Mouse (Mus musculus): ENCODE data around the gene Rab27a. TPM values are rescaled to one million over a fixed set of nuclear protein-coding genes. Genes with fewer than 3 reads are reported as not detected.
A peak's percentile ranks its signal among the peaks of the same experiment; 100 is the strongest.
"Not testable (repeated sequence)": the region's sequence is repeated elsewhere in the genome, so short reads cannot be mapped to it uniquely, and the experiment has no call there.

The Rab27a gene
- total RNA-seq, 1 experiment from 2014 or later: 85.9 TPM

GRCm38 (mm10) chr9:73112919-73113906, 68.6 kb downstream of the Rab27a start, which contains the start of gene Rsl24d1:
TSS of gene Rsl24d1 (plus strand) at chr9:73113426.
- peak; percentile 94 to 98 for ATAC-seq (replicated peaks in 1 of 2; ENCODE audit: insufficient read depth in 1 of 2, low FRiP score in 2 of 2, low TSS enrichment in 1 of 2, low read depth in 1 of 2, poor library complexity in 2 of 2, severe bottlenecking in 2 of 2)

GRCm38 (mm10) chr9:73116704-73117103, 72.0 kb downstream of the Rab27a start:
- ATAC-seq (replicated peaks in 1 of 2; ENCODE audit: insufficient read depth in 1 of 2, low FRiP score in 2 of 2, low TSS enrichment in 1 of 2, low read depth in 1 of 2, poor library complexity in 2 of 2, severe bottlenecking in 2 of 2): not testable (repeated sequence)

- ATAC-seq (replicated peaks in 1 of 2; ENCODE audit: insufficient read depth in 1 of 2, low FRiP score in 2 of 2, low TSS enrichment in 1 of 2, low read depth in 1 of 2, poor library complexity in 2 of 2, severe bottlenecking in 2 of 2): no peak
Observed at GRCm38 (mm10) chr9:73118012-73118411, 73.4 kb downstream of the Rab27a start.

GRCm38 (mm10) chr9:73121735-73122134, 77.1 kb downstream of the Rab27a start:
- peak; percentile 71 for ATAC-seq (replicated peaks in 1 of 2; ENCODE audit: insufficient read depth in 1 of 2, low FRiP score in 2 of 2, low TSS enrichment in 1 of 2, low read depth in 1 of 2, poor library complexity in 2 of 2, severe bottlenecking in 2 of 2)

- peak in 1 of 2 experiments; percentile 16; a peak in 1 of 4 replicates for ATAC-seq (replicated peaks in 1 of 2; ENCODE audit: insufficient read depth in 1 of 2, low FRiP score in 2 of 2, low TSS enrichment in 1 of 2, low read depth in 1 of 2, poor library complexity in 2 of 2, severe bottlenecking in 2 of 2)
Observed at GRCm38 (mm10) chr9:73125043-73125570, 80.5 kb downstream of the Rab27a start.

GRCm38 (mm10) chr9:73127457-73127856, 82.8 kb downstream of the Rab27a start:
- ATAC-seq (replicated peaks in 1 of 2; ENCODE audit: insufficient read depth in 1 of 2, low FRiP score in 2 of 2, low TSS enrichment in 1 of 2, low read depth in 1 of 2, poor library complexity in 2 of 2, severe bottlenecking in 2 of 2): peak; percentile 68 to 80

- ATAC-seq (replicated peaks in 1 of 2; ENCODE audit: insufficient read depth in 1 of 2, low FRiP score in 2 of 2, low TSS enrichment in 1 of 2, low read depth in 1 of 2, poor library complexity in 2 of 2, severe bottlenecking in 2 of 2): no peak
Observed at GRCm38 (mm10) chr9:73129875-73130274, 85.2 kb downstream of the Rab27a start.

GRCm38 (mm10) chr9:73130529-73130928, 85.9 kb downstream of the Rab27a start:
- ATAC-seq (replicated peaks in 1 of 2; ENCODE audit: insufficient read depth in 1 of 2, low FRiP score in 2 of 2, low TSS enrichment in 1 of 2, low read depth in 1 of 2, poor library complexity in 2 of 2, severe bottlenecking in 2 of 2): no peak

- no peak for ATAC-seq (replicated peaks in 1 of 2; ENCODE audit: insufficient read depth in 1 of 2, low FRiP score in 2 of 2, low TSS enrichment in 1 of 2, low read depth in 1 of 2, poor library complexity in 2 of 2, severe bottlenecking in 2 of 2)
Observed at GRCm38 (mm10) chr9:73137341-73137886, 92.8 kb downstream of the Rab27a start.

Other genes with a start within 250 kb of the Rab27a start
- not detected in 2 replicates for gene Prtg, start 238.0 kb upstream of the Rab27a start, total RNA-seq (2017)
- gene Pygo1, start 119.2 kb upstream of the Rab27a start, total RNA-seq (2017): 0.06 TPM in 1 of 2 replicates, not detected in the other
- 0.94 and 3.0 TPM in 2 replicates for gene Dyx1c1, start 86.1 kb upstream of the Rab27a start, total RNA-seq (2017)
- not detected in 2 replicates for gene Gm44503, start 86.0 kb upstream of the Rab27a start, total RNA-seq (2017)
- gene Ccpg1os, start 59.5 kb upstream of the Rab27a start, total RNA-seq (2017): 11.6 and 15.3 TPM in 2 replicates
- gene Ccpg1, start 59.4 kb upstream of the Rab27a start, total RNA-seq (2017): 66.4 and 74.7 TPM in 2 replicates
- 8.7 and 13.1 TPM in 2 replicates for gene Pigb, start 4.5 kb upstream of the Rab27a start, total RNA-seq (2017)
- 0.40 TPM in 1 of 2 replicates, not detected in the other for gene Khdc3, start 57.0 kb downstream of the Rab27a start, total RNA-seq (2017)
- gene Gm20509, start 57.6 kb downstream of the Rab27a start, total RNA-seq (2017): not detected in 2 replicates
- 176 and 264 TPM in 2 replicates for gene Rsl24d1, start 68.6 kb downstream of the Rab27a start, total RNA-seq (2017)

Measured in hematopoietic stem cell, adult 5-6 weeks (primary cell).